Mouse (Mus musculus): ENCODE measurements around the gene H2-DMa. TPM values are rescaled to one million over a fixed set of nuclear protein-coding genes. Genes with fewer than 3 reads are reported as not detected.

H2-DMa gene
- total RNA-seq, 4 experiments from 2014 or later = 20.7 to 35.3 (median 30.7) TPM

DNA sequence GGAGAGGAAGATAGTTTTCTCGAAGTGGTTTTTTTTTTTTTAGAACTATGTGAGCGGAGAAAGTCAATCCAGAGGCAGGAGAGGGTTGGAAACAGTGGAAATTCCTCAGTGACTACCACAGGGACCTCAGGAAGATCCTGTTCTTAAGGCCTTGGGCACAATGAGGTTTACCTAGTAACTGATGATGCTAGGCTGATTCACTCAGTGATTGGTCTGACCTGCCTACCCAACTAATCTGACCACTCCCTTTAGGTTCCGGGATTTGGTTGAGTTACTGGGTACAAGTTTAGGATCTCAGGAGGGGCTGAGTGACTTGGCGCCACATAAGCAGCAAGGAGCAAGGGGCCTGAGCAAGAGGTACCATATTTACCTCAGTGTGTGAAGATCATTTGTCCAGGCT is 33.6 kb downstream of the H2-DMa start, which contains the start of gene H2-DMb1:
H2-DMb1 (plus strand) TSS at position 150 of the 400 bp plus-strand sequence.
- DNase-seq (ENCODE audit: low spot score in 2 of 2) = no peak

DNA sequence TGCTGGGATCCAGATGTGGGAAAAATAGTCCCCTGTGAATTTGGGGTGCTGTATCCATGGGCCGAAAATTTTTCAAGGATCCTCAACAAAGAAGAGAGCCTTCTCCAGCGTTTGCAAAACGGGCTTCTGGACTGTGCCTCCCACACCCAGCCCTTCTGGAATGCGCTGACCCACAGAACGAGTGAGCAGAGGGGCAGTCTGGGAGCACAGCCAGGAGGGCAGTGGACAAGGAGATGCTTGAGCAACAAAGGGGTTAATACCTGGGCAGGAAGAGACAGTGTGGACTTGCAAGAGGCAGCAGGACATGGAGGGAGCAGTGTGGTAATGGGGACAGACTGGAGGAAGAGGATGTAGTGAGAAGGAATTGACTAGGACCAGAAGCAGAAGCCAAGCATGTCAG is 36.2 kb downstream of the H2-DMa start:
- DNase-seq (ENCODE audit: low spot score in 2 of 2) = no peak

DNA sequence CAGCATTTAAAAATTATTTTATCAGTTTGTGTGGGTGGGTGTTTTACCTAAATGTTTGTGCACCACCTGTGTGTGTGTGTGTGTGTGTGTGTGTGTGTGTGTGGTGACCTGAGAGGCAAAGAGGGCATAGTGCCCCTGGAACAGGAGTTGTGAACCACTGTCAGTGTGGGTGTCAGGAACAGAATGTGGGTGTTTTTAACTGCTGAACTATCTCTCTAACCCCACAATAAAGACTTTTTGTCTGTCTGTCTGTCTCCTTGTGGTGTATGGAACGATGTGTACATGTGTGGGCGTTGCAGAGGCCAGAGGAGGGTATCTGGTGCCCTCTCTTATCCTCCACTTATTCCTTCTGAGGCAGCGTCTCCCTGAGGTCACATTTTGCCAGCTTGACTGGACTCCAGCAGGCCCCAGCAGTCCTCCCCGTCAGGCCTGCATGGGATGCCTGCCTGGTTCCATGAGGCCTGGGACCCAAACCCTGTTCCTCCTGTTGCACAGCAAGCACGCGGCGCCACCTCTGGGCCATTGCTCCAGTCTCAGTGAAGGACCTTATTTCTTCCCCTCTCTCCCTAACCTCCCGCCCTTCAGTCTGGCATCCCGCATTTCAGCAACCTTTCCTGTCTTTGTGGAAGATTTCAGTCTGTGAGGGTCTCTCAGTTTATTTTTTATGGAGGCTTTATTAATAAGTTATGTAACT is 45.0 kb downstream of the H2-DMa start:
- no peak for DNase-seq (ENCODE audit: low spot score in 2 of 2)

DNA sequence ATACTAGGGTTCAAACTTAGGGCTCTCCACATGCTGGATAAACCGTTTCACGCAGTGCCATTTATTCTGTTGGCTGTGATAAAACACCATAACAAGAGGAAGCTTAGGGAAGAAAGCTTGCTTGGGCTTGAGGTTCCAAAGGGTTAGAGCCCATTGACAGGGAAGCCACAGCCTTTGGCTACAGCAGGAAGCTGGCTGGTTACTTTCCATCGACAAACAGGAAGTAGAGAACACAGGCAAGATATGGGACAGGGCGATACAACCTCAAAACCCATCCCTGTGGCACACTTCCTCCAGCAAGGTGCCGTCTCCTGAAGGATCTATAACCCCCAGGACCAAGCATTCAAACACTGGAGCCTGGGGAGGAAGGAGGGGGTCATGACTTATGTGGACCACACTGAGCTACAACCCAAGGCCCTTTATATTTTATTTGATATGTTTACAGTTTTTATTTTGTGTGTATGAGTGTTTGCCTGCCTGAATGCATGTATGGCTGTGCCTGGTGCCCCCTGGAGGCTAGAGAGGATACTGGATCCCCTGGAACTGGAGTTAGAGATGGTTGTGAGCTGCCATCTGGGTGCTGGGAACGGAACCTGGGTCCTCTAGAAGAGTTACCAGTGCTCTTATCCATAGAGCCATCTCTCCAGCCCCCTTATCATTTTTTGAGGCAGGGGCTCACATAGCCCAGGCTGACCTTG is 45.8 kb downstream of the H2-DMa start:
- no peak for DNase-seq (ENCODE audit: low spot score in 2 of 2)

DNA sequence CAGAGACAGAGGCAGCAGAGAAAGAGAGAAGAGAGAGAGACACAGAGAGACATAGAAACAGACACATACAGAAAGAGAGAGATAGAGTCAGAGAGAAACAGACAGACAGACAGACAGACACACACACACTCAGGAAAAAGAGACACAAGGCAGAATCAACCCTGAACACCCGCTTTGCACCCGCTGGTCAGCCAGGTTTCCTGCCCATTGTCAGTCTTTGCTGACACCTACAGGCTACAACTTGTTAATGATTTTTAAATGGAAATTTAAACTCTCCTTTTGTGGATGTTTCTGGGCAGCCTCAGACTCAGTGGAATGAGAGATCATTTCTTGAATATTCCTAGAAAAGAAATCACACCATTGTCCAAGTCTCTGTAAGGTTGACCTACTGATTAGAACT is 49.9 kb downstream of the H2-DMa start:
- no peak for DNase-seq (ENCODE audit: low spot score in 2 of 2)

DNA sequence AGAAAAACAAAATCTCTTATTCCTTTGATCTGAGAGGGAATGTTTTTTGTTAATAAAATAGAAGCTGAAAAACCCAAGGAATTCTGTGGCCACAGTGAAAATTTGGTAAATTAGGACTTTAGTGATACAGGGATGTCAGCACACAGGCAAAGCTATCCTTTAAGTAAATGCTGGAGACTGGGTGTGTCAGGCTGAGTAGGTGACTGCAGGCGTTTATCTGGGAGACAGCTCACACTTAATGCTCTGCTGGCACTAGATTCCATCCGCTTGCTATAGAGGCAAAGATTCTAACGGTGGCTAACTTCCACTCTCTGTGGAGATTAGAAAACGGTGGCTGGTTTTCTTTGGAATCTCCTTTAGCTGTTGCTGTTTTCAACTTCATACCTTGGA is 51.1 kb downstream of the H2-DMa start:
- no peak for DNase-seq (ENCODE audit: low spot score in 2 of 2)

DNA sequence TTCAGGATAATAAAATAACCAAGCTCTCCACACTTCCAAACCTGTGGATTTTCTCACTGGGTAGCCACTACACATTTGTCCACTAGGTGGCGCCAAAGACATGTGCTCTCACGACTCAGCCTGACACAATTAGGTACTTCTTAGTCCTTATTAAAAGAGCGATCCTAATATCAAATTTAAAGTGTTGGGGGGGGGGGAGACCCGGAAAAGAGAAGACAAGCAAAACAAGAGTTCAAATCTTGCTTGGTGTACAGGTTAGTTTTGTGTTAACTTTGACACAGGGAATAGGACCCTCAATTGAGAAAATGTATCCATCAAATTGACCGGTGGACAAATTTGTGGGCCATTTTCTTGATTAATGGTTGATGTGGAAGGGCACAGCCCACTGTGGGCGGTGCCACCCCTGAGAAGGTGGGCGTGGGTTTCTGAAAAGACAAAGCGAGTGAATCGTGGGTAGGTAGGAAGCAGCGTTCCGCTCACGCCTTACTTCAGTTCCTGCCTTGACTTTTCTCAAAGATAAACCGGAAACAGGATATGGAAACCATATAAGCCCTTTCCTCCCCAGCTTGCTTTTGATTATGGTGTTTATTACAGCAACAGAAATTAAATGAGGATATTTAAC is 51.6 kb downstream of the H2-DMa start:
- peak; percentile 30 to 65 for DNase-seq (ENCODE audit: low spot score in 2 of 2)

DNA sequence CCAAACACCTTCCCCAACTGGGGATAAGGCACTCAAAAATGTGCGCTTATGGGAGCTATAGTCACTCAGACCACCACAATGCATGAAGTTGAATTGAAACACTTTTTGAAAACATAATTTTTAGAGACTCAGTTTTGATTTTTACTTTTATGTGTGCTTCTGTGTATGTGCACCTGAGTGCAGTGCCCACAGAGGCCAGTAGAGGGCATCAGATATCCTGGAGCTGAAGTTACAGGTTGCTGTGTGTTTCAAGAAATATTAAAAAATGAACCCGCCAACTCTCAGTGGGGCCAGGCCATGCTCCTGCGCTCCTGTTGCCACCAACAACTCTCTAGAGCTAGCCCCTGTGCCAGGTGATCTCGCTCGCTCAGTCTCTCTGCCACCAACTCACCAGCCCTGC is 53.2 kb downstream of the H2-DMa start:
- no peak for DNase-seq (ENCODE audit: low spot score in 2 of 2)

DNA sequence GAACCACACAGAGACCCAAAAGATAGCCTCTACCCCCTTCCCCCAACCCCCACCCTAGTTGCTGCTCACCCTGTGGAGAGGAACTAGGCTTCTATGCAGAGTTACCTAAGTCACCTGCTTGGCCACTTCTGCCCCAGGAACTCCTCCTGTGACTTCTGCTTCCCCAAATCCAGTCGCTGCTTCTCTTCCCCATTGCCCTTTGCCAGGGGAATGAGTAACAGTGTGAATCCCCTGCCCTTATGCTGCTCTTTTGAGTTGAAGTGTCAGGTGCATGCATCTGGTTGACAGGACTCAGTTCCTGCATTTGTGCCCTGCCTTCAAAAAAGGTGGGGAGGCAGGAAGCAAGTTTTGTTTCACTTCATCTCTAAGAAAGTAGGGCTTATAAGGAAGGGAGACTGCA is 54.7 kb downstream of the H2-DMa start:
- DNase-seq (ENCODE audit: low spot score in 2 of 2) = no peak

DNA sequence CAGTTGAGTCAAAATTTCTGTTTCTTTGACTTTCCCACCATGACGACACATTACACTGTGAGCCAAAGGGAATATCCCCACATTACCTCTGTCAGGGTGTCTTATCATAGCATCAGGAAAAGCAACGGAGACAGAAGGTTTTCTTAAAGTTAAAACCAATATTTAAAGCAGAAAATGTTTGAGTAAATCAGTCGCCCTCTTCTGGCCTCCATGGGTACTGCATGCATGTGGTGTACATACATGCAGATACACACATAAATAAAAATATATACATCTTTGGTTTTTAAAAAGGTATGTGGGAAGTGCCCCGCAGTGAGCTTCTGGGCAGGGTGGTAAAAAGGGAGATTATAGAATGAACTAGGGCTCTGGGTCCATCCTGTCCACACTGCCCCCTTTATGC is 57.8 kb downstream of the H2-DMa start:
- no peak for DNase-seq (ENCODE audit: low spot score in 2 of 2)

DNA sequence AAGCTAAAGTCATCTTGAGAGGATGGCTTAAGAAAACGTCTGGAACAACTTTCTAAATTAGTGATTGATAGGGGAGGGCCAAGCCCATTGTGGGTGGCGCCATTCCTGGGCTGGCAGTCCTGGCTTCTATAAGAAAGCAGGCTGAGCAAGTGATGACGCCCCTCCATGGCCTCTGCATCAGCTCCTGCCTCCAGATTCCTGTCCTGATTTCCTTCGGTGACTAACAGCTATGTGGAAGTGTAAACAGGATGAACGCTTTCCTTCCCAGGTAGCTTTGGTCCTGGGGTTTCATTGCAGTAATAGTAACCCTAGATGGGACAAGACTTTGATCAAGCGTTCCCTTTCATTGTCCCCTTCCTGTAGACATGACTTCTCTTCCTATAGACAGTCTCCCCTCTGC is 59.7 kb downstream of the H2-DMa start:
- no peak for DNase-seq (ENCODE audit: low spot score in 2 of 2)

DNA sequence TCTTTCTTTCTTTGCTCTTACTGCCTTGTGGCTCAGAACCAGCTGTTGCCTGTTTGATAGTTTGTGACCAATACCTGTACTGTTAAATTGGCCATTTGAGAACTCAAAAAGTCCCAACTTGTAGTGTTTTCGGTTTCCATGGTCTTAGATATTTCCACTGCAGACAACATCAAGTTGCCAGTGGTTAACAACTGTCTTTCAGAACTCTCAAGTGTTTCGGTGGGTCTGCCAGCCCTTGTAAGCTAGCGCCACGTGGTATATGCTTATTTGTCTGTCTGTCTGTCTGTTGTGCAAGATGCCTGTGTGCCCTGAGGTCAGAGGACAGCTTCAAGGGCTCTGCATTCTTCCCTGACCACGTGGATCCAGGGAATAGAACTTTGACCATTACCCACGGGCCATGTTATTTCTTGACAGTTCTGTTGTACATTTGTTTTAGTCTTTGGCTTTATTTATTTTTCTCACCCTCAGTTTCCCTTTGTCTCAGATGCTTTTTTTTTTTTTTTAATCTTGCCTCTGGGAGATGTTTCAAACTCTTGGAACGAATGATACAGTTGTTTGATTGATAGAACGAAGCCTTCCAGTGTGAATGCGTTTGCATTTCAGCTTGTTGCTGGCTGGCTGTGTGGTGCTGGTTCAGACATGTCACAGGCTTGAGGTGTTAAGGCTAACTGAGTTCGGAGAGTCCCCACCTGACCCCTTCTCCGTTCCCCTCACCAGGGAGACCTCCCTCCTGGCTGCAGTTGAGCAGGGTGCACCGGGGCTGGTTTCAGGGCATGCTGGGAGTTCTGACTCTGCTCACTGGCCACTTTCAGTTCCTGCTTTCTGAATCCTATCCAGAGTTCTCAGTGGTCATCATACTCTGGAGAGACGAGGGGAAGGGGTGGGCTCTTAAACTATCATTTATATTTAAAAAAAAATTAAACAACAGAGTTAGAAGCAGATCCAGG is 60.8 kb downstream of the H2-DMa start:
- no peak for DNase-seq (ENCODE audit: low spot score in 2 of 2)

DNA sequence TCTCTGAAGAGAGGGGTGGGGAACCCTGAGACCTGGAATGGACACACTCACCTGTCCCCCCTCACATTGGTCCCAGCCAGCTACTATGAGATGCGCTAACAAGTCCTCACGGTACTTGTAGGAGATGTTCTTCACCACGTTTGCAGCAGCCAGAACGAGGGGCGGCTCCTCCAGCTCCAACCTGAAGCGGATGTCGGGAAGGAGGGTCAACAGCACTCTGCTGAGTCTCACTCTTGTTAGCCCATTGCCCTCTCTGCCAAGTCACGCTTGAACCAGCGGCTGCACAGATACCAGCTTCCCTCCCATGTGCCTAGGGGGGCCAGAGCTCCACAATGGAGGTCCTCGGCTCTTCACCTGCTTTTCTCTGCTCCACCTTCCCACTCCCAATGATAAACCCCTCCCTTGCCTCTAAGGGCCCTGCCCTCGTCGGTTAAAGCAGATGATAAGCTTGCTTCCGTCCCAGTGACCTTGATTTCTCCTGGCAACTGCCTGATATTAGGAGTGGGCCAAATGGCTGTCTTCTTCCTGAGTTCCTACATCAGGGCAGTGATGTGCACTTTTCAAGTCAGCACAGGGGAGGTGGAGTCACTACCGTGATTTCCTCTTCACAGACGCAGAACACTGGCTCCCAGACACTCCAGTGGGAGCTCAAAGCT is 64.4 kb downstream of the H2-DMa start:
- DNase-seq (ENCODE audit: low spot score in 2 of 2) = no peak

DNA sequence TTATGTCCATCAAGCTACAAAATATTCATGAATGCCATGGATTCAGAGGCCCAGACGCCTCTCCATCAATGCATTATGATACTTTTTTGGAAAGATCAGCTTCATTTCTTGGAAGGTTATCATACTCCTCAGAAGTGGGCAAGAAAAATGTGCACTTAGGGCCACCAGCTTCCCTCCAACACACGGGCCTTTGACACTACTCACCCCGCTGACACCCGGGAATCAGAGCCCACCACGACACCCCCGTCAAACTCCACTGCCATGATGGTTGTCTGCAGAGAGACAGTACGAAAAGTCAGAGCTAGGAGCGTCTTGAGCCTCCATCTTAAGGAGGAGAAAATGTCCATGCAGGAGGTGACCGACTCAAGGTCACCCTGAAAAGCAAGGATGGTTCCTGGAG is 66.2 kb downstream of the H2-DMa start:
- no peak for DNase-seq (ENCODE audit: low spot score in 2 of 2)

DNA sequence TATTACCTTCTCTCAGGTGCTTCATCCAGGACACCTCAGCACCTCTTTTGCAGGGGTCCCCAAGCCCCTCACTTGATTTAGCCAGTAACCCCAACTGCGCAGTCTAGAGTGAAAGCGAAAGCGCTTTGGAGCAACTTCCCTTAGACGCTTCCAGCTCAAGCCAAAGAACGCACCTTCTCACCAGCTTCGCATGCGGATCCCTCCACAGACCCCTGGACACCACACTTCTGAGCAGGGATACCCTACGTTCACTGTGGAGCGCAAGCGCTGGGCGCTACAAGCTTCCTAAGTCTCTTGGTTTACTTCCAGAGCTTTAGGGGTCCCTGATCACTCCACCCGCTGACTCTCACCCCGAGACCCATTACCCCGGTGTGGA is 67.5 kb downstream of the H2-DMa start:
- DNase-seq (ENCODE audit: low spot score in 2 of 2) = no peak

DNA sequence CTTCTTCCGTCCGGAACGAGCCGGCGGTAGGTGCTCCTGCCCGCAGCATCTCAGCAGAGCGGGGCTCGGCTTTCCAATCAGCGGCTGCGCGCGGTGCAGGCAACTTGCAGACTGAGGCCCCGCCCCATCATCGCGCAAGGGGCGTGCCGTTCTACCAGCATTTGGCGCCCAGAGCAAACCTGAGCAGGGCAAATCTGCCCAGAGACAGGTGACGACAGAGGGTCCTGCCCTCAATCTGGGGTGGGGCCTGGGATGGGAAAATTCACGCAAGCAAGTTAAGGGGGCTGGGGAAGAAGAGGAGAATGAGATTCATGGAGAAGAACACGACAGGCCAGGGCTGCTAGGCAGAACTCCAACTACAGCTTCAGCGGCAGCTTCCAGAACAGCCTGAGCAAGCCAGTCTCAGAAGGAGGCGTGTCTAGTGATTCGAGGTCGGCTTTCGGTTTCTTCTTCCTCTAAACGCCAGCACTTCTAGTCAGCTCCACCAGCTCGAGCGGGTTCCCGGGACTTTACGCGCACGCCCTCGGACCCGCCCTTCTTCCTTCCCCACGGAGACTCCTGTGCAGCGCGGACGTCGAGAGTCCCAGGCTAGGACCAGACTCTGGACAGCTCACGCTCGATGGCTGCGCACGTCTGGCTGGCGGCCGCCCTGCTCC is 68.0 kb downstream of the H2-DMa start, which contains the start of the genes Tap1 and Psmb9:
Tap1 (plus strand) TSS at position 293 of the 656 bp plus-strand sequence.
Psmb9 (minus strand) TSS at position 504 of the 656 bp plus-strand sequence.
- peak; percentile 90 to 93 for DNase-seq (ENCODE audit: low spot score in 2 of 2)

DNA sequence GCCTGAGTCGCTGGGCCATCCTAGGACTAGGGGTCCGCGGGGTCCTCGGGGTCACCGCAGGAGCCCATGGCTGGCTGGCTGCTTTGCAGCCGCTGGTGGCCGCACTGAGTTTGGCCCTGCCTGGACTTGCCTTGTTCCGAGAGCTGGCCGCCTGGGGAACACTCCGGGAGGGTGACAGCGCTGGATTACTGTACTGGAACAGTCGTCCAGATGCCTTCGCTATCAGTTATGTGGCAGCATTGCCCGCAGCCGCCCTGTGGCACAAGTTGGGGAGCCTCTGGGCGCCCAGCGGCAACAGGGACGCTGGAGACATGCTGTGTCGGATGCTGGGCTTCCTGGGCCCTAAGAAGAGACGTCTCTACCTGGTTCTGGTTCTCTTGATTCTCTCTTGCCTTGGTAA is 68.7 kb downstream of the H2-DMa start:
- DNase-seq (ENCODE audit: low spot score in 2 of 2) = no peak

Data from left cerebral cortex, adult 8-10 months (tissue).